Mouse (Mus musculus): ENCODE measurements at regions not wholly inside any gene's neighbourhood (a gene's known extent, or its start where the extent isn't known, plus 50 kb on each side); places are given as distances from the start of the nearest gene placed in this dataset.
A peak's percentile ranks its signal among the peaks of the same experiment; 100 is the strongest.

- no peaks in the 10 kb centered on the region for H3K27me3 ChIP-seq
- no peak overlapping the region for H3K27ac ChIP-seq (replicated peaks)
- 61% methylated on average over 11 of the region's 11 CpGs for WGBS
- H3K4me2 ChIP-seq (replicated peaks): no peak overlapping the region
- no peak for ATAC-seq (ENCODE audit: insufficient number of reproducible peaks, low FRiP score, low TSS enrichment, low read depth)
- H3K4me3 ChIP-seq (replicated peaks): no peak overlapping the region
- no peaks in the 10 kb centered on the region for H3K36me3 ChIP-seq
- peaks cover 20% of the 10 kb centered on the region for H3K4me1 ChIP-seq
- H3K9ac ChIP-seq: no peak overlapping the region
- no peaks in the 10 kb centered on the region for H3K9me3 ChIP-seq (replicated peaks)
These were observed 244.9 kb upstream of the Lrtm1 start for GRCm38 (mm10) chr14:28773068-28773467.

- H3K9ac ChIP-seq: no peak overlapping the region
- no peak for ATAC-seq (ENCODE audit: insufficient number of reproducible peaks, low FRiP score, low TSS enrichment, low read depth)
- no peak overlapping the region for H3K4me3 ChIP-seq (replicated peaks)
- H3K27ac ChIP-seq (replicated peaks): no peak overlapping the region
- H3K27me3 ChIP-seq: no peaks in the 10 kb centered on the region
- H3K9me3 ChIP-seq (replicated peaks): no peaks in the 10 kb centered on the region
- peaks cover 20% of the 10 kb centered on the region for H3K4me1 ChIP-seq
- H3K36me3 ChIP-seq: no peaks in the 10 kb centered on the region
- H3K4me2 ChIP-seq (replicated peaks): no peak overlapping the region
- WGBS: 68% methylated on average over 1 of the region's 1 CpGs
These were observed 242.3 kb upstream of the Lrtm1 start for GRCm38 (mm10) chr14:28775686-28776085.

- H3K4me2 ChIP-seq (replicated peaks): no peak overlapping the region
These were observed 240.2 kb upstream of the Lrtm1 start for GRCm38 (mm10) chr14:28777791-28778190.

GRCm38 (mm10) chr14:28781660-28782059, 236.3 kb upstream of the Lrtm1 start:
- Histone ChIP-seq H3K9me3 (replicated peaks) (no peaks in the 10 kb centered on the region), H3K36me3 (no peaks in the 10 kb centered on the region), H3K4me3 (replicated peaks) (no peak overlapping the region), H3K4me1 (peaks cover 4% of the 10 kb centered on the region), H3K9ac (no peak overlapping the region), H3K27ac (replicated peaks) (no peak overlapping the region), H3K4me2 (replicated peaks) (no peak overlapping the region), H3K27me3 (no peaks in the 10 kb centered on the region)
- 90% methylated on average over 7 of the region's 7 CpGs for WGBS
- ATAC-seq (ENCODE audit: insufficient number of reproducible peaks, low FRiP score, low TSS enrichment, low read depth): no peak

More at GRCm38 (mm10) chr14:28777791-28778190, 240.2 kb upstream of the Lrtm1 start:
- no peak for ATAC-seq (ENCODE audit: insufficient number of reproducible peaks, low FRiP score, low TSS enrichment, low read depth)
- H3K27ac ChIP-seq (replicated peaks): no peak overlapping the region
- 77% methylated on average over 8 of the region's 8 CpGs for WGBS
- no peaks in the 10 kb centered on the region for H3K9me3 ChIP-seq (replicated peaks)
- no peaks in the 10 kb centered on the region for H3K36me3 ChIP-seq
- H3K4me1 ChIP-seq: peaks cover 20% of the 10 kb centered on the region
- H3K27me3 ChIP-seq: no peaks in the 10 kb centered on the region
- H3K9ac ChIP-seq: no peak overlapping the region
- H3K4me3 ChIP-seq (replicated peaks): no peak overlapping the region

- Histone ChIP-seq H3K27me3 (no peaks in the 10 kb centered on the region), H3K36me3 (no peaks in the 10 kb centered on the region), H3K4me2 (replicated peaks) (no peak overlapping the region), H3K27ac (replicated peaks) (no peak overlapping the region), H3K9ac (no peak overlapping the region), H3K4me1 (no peaks in the 10 kb centered on the region), H3K4me3 (replicated peaks) (no peak overlapping the region), H3K9me3 (replicated peaks) (no peaks in the 10 kb centered on the region)
- no peak; the same call in 1 of the 2 replicates for ATAC-seq (ENCODE audit: insufficient number of reproducible peaks, low FRiP score, low TSS enrichment, low read depth)
- WGBS: 64% methylated on average over 6 of the region's 6 CpGs
These were observed 233.8 kb upstream of the Lrtm1 start for GRCm38 (mm10) chr14:28784106-28784633.

DNA sequence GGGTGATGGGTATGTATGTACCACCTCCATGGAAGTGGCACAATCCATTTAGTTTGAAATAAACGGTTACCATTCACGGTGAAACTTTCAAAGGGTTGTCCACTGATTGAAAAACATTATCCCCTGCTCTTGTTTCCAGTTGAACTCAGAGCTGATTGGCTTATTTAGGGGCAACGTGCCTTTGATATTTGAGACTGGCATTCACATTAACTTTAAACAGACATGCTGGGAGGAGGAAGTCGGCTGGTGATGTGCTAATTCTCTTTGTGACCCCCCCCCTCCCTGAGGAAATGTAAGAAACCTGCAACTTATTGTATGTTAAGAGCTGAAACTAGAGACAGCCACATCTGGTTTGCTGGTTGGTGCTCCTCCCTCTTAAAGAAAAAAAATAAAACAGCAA, 219.7 kb upstream of the Lrtm1 start:
- 2% methylated on average over 4 of the region's 4 CpGs for WGBS
- H3K27ac ChIP-seq (replicated peaks): no peak overlapping the region
- no peaks in the 10 kb centered on the region for H3K9me3 ChIP-seq (replicated peaks)
- H3K36me3 ChIP-seq: no peaks in the 10 kb centered on the region
- peaks cover 12% of the 10 kb centered on the region; the same call in 1 of the 2 replicates for H3K4me1 ChIP-seq
- ATAC-seq (ENCODE audit: insufficient number of reproducible peaks, low FRiP score, low TSS enrichment, low read depth): no peak
- H3K27me3 ChIP-seq: no peaks in the 10 kb centered on the region
- H3K4me3 ChIP-seq (replicated peaks): no peak overlapping the region
- peak overlapping the region; percentile 15; the same call in 1 of the 2 replicates for H3K4me2 ChIP-seq (replicated peaks)
- H3K9ac ChIP-seq: no peak overlapping the region

DNA sequence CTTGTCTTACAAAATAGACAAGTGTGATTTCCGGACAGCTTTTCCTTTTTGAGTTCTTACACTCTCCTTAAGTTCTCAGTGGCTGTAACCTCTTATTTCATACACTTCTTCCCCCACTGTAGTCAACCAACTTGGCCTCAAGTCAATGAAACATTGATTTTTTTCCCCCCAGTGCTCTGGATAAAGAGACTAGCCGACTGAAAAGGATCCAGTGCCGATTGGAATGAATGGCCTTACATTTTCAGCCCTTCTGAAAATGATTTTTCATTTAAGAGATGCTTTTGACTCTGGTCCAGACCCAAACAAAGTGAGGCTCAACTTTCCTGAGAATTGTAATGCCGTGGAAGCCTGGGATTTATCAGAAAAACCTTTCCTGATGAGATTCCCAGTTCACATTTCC, 216.3 kb upstream of the Lrtm1 start:
- no peak overlapping the region for H3K4me3 ChIP-seq (replicated peaks)
- H3K36me3 ChIP-seq: no peaks in the 10 kb centered on the region
- H3K27me3 ChIP-seq: no peaks in the 10 kb centered on the region
- 39% methylated on average over 4 of the region's 4 CpGs for WGBS
- no peaks in the 10 kb centered on the region for H3K9me3 ChIP-seq (replicated peaks)
- ATAC-seq (ENCODE audit: insufficient number of reproducible peaks, low FRiP score, low TSS enrichment, low read depth): no peak
- no peak overlapping the region for H3K27ac ChIP-seq (replicated peaks)
- H3K4me1 ChIP-seq: peaks cover 12% of the 10 kb centered on the region; the same call in 1 of the 2 replicates
- H3K4me2 ChIP-seq (replicated peaks): no peak overlapping the region
- H3K9ac ChIP-seq: no peak overlapping the region

DNA sequence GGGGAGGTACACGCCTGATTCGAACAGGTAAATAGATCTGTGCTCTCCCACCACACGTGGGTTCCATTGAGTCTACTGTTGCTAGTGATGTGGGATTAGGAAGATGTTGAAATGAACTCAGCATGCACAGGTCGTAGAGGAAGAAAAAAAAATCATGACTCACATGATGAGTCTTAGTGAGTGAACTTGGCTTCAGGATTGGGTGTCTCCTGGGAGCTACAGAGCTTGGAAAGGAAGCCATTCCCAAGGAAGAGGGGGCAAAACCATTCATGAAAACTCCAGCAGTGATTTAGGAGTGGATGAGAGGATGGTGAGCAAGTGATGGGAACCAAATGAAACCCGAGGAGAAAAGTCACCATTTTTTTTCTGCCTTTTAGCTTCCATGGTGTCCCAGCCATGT, 215.9 kb upstream of the Lrtm1 start:
- WGBS: 70% methylated on average over 5 of the region's 5 CpGs
- H3K9me3 ChIP-seq (replicated peaks): no peaks in the 10 kb centered on the region
- no peak overlapping the region for H3K4me2 ChIP-seq (replicated peaks)
- no peak overlapping the region for H3K4me3 ChIP-seq (replicated peaks)
- no peak overlapping the region for H3K9ac ChIP-seq
- no peaks in the 10 kb centered on the region for H3K27me3 ChIP-seq
- ATAC-seq (ENCODE audit: insufficient number of reproducible peaks, low FRiP score, low TSS enrichment, low read depth): no peak
- H3K27ac ChIP-seq (replicated peaks): no peak overlapping the region
- H3K36me3 ChIP-seq: no peaks in the 10 kb centered on the region
- H3K4me1 ChIP-seq: peaks cover 12% of the 10 kb centered on the region; the same call in 1 of the 2 replicates

DNA sequence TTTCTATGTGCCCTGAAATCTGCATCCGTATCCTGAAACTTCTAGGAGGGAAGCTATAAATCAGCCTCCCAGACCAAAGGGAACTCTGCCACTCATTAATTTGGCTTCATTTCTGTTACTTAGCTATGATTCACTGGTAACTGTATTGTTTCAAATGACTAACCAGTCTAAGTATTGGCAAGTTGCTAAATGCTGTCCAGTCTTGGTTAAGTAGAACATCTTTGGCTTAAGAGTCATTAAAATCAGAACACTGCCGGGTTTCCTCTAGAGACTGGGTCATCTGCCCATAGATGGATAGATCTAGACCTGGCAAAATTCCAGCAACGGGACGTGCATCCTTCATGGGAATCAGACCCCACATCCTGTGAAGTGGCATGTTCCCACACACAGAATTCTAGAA, 209.9 kb upstream of the Lrtm1 start:
- Histone ChIP-seq H3K9ac (no peak overlapping the region), H3K36me3 (no peaks in the 10 kb centered on the region), H3K4me1 (peaks cover 3% of the 10 kb centered on the region; the same call in 1 of the 2 replicates), H3K4me3 (replicated peaks) (no peak overlapping the region), H3K9me3 (replicated peaks) (no peaks in the 10 kb centered on the region), H3K4me2 (replicated peaks) (no peak overlapping the region), H3K27me3 (no peaks in the 10 kb centered on the region), H3K27ac (replicated peaks) (no peak overlapping the region)
- ATAC-seq (ENCODE audit: insufficient number of reproducible peaks, low FRiP score, low TSS enrichment, low read depth): no peak
- WGBS: 77% methylated on average over 4 of the region's 4 CpGs

- Histone ChIP-seq H3K9ac (no peak overlapping the region), H3K4me2 (replicated peaks) (no peak overlapping the region), H3K4me3 (replicated peaks) (no peak overlapping the region), H3K9me3 (replicated peaks) (no peaks in the 10 kb centered on the region), H3K4me1 (peaks cover 3% of the 10 kb centered on the region; the same call in 1 of the 2 replicates), H3K27ac (replicated peaks) (no peak overlapping the region), H3K36me3 (no peaks in the 10 kb centered on the region), H3K27me3 (no peaks in the 10 kb centered on the region)
- WGBS: 54% methylated on average over 5 of the region's 5 CpGs
- no peak for ATAC-seq (ENCODE audit: insufficient number of reproducible peaks, low FRiP score, low TSS enrichment, low read depth)
These were observed 208.7 kb upstream of the Lrtm1 start for GRCm38 (mm10) chr14:28809355-28809754.

DNA sequence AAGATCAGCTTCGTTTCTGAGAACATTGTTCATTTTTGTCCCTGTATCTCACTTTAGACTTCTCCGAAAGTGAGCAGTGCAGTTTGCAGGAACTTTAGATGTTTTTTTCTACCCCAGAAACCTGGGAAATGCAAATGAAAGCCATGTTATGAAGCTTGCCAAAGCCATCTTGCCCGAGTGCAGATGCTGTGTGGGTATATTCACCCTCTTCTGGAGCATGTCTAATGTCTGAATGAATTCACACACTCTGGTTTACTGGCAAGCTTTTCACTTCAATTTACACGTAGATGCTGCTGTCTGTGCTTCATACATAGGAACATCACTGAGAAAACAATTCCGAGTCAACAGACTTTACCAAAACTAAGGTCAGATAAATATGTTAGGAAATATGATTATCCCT, 197.0 kb upstream of the Lrtm1 start:
- no peaks in the 10 kb centered on the region for H3K36me3 ChIP-seq
- H3K27ac ChIP-seq (replicated peaks): no peak overlapping the region; the same call in 1 of the 2 replicates
- no peak overlapping the region for H3K4me3 ChIP-seq (replicated peaks)
- no peaks in the 10 kb centered on the region for H3K9me3 ChIP-seq (replicated peaks)
- no peak for ATAC-seq (ENCODE audit: insufficient number of reproducible peaks, low FRiP score, low TSS enrichment, low read depth)
- peaks cover 5% of the 10 kb centered on the region for H3K4me1 ChIP-seq
- no peak overlapping the region for H3K4me2 ChIP-seq (replicated peaks)
- 55% methylated on average over 5 of the region's 5 CpGs for WGBS
- H3K9ac ChIP-seq: no peak overlapping the region
- no peaks in the 10 kb centered on the region for H3K27me3 ChIP-seq

DNA sequence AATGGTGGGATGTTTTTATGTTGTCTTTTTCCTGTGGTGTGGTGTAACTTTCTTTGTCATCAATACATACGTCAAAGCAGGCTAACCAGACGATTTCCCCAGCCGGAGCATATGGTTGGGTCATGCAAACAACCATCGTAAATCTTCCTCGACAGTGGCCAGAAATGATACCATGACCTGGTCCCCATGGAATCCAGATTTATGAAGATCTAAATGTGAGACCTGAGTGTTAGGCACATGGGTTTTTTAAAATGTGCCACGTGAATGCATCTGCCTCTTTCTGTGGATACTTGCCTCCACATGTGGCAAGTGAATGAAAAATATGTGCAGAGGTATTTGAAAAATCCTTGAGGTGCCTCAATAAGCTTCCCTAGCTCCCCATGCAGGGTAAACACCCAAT, 190.8 kb upstream of the Lrtm1 start:
- ATAC-seq (ENCODE audit: insufficient number of reproducible peaks, low FRiP score, low TSS enrichment, low read depth): no peak

More for the DNA sequence above, 190.8 kb upstream of the Lrtm1 start:
- H3K9ac ChIP-seq: no peak overlapping the region
- WGBS: 58% methylated on average over 6 of the region's 6 CpGs
- no peak overlapping the region for H3K4me2 ChIP-seq (replicated peaks)
- no peaks in the 10 kb centered on the region for H3K27me3 ChIP-seq
- no peaks in the 10 kb centered on the region for H3K36me3 ChIP-seq
- no peaks in the 10 kb centered on the region for H3K4me1 ChIP-seq
- H3K27ac ChIP-seq (replicated peaks): no peak overlapping the region
- H3K4me3 ChIP-seq (replicated peaks): no peak overlapping the region
- H3K9me3 ChIP-seq (replicated peaks): no peaks in the 10 kb centered on the region
